Mouse (Mus musculus) telencephalon, adult 2 months (tissue): ENCODE measurements around the gene Prrc2b.

Experiments used
- DNase-seq: peaks from one replicate; pipeline ENCODE4 v3.0.0-alpha.2; 2011; ENCODE audit warnings: low read depth, low spot score

The Prrc2b gene

GRCm38 (mm10) chr2:32134039-32134438 lies 16.8 kb upstream of the Prrc2b start:
- peak; percentile 78 for DNase-seq

- peak; percentile 99 for DNase-seq
Observed at GRCm38 (mm10) chr2:32137667-32138266, 13.1 kb upstream of the Prrc2b start.

- no peak for DNase-seq
Observed at GRCm38 (mm10) chr2:32139377-32139776, 11.5 kb upstream of the Prrc2b start.

GRCm38 (mm10) chr2:32140498-32140934 lies 10.4 kb upstream of the Prrc2b start:
- DNase-seq: no peak

DNA sequence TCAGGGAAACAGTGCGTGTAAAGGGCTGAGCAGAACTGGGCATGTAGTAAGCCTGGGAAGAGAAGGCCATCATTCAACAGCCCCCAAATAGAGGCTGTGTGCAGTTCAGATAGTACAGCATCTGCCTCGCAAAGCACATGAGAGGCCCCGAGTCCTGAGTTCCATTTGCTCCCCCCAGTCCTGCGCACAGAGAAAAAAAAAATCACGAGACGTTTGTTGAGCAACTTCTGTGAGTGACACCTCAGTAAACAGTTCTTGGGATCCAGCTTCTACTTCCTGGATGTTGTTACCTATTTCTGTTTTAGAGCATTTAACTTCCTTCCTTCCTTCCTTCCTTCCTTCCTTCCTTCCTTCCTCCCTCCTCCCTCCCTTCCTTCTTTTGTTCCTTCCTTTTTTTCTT lies 9.3 kb upstream of the Prrc2b start:
- no peak for DNase-seq

DNA sequence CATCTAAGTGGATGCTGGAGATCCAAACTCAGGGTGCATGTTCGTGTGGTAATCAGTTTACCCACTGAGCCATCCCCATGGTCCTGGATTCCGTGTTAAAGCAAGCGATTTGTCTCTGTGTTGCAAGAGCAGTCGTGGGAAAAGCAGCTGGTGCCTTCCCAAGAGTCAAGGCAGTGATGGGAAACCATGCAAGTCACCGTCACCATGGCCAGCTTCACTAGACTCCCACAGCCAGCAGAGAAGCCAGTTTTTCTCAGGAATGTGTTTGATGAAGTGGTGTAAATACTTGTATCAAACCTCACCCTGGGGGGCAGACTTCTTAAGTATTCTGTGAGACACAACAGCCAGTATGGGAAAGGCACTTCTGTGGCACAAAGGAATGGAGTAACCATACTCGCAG lies 8.5 kb upstream of the Prrc2b start:
- DNase-seq: no peak

GRCm38 (mm10) chr2:32144633-32145032 lies 6.2 kb upstream of the Prrc2b start:
- DNase-seq: no peak

GRCm38 (mm10) chr2:32146617-32147162 lies 4.2 kb upstream of the Prrc2b start:
- DNase-seq: no peak

DNA sequence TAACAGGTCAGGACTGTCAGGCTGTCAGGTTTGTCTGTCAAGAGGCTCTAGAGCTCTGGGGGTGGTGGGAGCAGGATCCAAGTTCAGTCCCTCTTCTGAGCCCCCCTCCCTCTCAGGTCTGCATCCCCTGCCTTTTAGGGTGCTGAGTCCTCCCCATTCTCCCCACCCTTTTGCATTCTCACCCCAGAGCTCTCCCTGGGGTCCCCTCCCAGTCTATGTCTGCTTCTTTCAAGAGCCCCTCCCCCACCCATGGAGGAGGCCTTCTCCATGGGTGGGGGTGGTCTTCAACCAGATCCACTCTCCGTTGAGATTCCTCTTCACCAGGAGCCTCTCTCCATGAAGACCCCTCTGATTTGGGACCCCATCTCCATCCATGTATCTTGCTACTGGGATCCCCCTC lies 747 bp upstream of the Prrc2b start:
- DNase-seq: no peak

- no peak for DNase-seq
Observed at GRCm38 (mm10) chr2:32150562-32150923, 339 bp upstream of the Prrc2b start.

- no peak for DNase-seq
Observed at GRCm38 (mm10) chr2:32151660-32152366, 931 bp downstream of the Prrc2b start.

DNA sequence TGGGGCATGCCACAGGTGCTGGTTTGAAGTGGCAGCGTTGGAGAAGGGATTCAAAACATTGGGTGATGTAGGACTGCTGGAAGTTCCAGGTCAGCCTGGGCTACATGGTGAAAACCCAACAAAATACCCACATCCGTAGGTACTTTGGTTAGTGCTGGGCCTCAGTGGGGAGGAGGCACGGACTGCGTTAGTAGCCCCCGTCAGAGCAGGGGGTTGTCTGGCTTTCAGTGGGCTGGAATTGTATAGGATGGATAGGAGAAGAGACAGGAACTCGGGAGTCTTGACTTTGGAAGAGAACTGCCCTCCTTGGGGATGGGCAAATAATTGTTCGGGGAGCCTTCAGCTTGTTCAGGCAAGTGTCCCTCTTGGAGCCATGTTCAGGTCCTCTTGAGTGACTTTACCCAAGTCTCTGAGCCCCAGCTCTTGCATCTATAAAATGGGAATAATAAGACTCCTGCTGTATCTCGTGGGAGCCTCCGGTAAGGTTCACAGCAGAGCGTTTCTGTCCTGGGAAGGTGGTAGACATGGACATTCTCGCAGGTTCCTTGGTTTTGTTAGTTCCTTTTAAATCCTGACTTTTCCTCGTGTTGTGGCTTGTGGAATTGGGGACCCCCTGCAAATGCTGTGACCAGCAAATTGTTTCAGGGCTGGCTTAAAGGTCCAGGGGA lies 1.6 kb downstream of the Prrc2b start:
- DNase-seq: no peak

DNA sequence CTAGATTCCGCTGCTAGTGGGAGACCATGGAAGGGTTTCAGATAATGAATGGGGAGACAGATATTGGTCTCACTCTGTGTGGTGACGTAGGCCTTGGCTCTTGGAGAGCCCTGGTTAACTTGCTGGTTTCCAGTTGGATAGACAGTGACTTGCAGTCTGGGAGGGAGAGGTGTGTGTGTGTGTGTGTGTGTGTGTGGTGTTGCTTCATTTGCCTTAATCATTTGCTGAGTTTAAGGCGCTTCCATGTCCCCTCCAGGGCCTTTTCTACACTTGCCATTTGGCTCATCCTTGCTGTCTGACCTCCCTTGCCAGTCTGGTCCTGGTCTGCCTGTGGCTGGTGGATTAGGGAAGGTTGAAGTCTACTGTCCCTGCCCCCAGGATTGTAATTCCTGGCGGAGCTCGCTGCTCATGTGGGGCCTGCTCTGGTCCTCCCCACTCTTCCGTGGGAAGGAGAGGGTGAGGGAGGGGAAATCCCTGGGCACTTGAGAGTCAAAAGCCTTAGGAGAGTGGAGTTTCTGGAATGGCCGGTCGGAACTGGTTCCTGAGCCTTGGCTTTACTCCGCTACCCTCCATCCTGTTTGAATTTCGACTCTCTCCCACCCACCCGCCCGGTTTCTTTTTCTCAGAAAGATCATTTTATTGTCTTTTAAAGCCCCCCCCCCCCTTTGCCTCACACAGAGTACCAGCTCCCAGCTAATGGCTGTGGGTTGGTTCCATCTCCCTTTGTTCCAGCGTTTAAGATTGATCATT lies 2.3 kb downstream of the Prrc2b start:
- no peak for DNase-seq

- no peak for DNase-seq
Observed at GRCm38 (mm10) chr2:32153791-32154119, 2.9 kb downstream of the Prrc2b start.

GRCm38 (mm10) chr2:32154334-32154997 lies 3.6 kb downstream of the Prrc2b start:
- no peak for DNase-seq

GRCm38 (mm10) chr2:32154998-32155541 lies 4.2 kb downstream of the Prrc2b start:
- no peak for DNase-seq

GRCm38 (mm10) chr2:32155614-32156013 lies 4.7 kb downstream of the Prrc2b start:
- no peak for DNase-seq

GRCm38 (mm10) chr2:32156645-32157044 lies 5.8 kb downstream of the Prrc2b start:
- DNase-seq: no peak

GRCm38 (mm10) chr2:32157328-32157727 lies 6.4 kb downstream of the Prrc2b start:
- DNase-seq: no peak

- DNase-seq: no peak
Observed at GRCm38 (mm10) chr2:32158616-32159239, 7.8 kb downstream of the Prrc2b start.

DNA sequence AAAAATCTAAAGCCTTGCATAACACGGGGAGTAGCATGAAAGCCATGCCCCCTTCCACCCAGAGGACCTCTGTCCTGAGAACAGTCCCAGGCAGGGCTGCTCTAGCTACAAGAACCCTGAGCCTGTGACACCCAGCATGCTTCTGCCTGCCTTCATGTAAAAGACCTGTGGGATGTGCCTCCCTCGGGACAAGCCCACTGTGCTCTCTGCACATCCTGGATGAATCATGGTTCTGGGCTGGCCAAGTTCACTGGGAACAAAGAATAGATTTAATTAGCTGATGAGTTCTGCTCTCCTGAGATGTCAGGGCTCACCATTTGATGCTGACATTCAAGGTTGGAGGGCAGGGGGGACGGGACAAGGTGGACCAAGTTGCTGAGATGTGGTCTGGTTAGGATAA lies 9.6 kb downstream of the Prrc2b start:
- DNase-seq: no peak
